Mouse (Mus musculus): ENCODE data around the gene Dctn3. TPM values are rescaled to one million over a fixed set of nuclear protein-coding genes. Genes with fewer than 3 reads are reported as not detected.
"Not testable (repeated sequence)": the region's sequence is repeated elsewhere in the genome, so short reads cannot be mapped to it uniquely, and the experiment has no call there.

The Dctn3 gene
- polyA plus RNA-seq, 1 experiment from 2014 or later: 299 TPM

- H3K4me2 ChIP-seq: peak overlapping the region; percentile 24; the same call in 1 of the 2 replicates
- H3K36me3 ChIP-seq; H3K9me3 ChIP-seq; H3K27me3 ChIP-seq; H3K4me3 ChIP-seq; H3K4me1 ChIP-seq (replicated peaks); ATAC-seq (ENCODE audit: low FRiP score, low read depth); H3K27ac ChIP-seq (replicated peaks); H3K9ac ChIP-seq: not testable (repeated sequence)
- WGBS: 6% methylated on average over 4 of the region's 4 CpGs
These were observed 29.5 kb downstream of the Dctn3 start for GRCm38 (mm10) chr4:41693511-41693910.

DNA sequence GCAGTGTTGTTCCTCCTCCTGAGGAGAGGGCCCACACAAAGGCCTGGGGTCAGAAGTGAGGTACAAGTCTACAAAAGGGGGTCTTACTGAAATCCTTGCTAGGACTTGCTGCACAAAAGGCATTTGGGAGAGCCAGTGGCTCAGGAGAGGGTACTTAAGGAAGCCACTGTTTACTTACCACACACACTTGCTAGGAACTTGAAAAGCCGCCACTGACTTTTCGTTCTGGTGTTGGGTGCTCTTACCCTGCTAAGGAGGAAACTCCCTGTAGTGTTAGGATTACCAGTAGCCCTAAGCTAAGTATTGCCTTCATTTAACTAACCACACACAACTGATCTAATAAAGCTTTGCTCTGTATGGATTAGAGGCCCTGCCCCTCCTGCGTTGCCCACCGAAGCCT is 33.0 kb downstream of the Dctn3 start:
- not testable (repeated sequence) for H3K4me1 ChIP-seq (replicated peaks); ATAC-seq (ENCODE audit: low FRiP score, low read depth); H3K4me3 ChIP-seq; H3K4me2 ChIP-seq; H3K27ac ChIP-seq (replicated peaks); H3K27me3 ChIP-seq; H3K9ac ChIP-seq; H3K36me3 ChIP-seq; H3K9me3 ChIP-seq
- no CpG with 5 or more reads among the region's 4 CpGs for WGBS

DNA sequence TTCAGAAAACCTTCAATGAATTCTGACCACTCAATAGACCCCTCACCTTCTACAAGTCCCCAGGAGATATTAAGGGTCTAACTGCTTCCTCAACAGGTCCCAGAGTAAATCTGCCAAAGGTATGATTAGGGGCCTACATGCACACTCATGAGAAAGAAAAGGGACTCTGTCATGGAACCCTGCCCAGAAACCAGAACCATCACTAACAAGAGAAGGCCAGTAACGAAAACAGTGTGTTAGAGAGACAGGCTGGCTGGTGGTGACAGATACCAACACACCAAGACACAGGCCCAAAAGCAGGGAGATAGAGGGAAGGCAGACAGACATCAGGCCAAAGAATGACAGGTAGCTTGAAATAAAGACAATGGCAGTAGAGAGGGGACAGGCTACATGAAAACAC is 34.4 kb downstream of the Dctn3 start:
- H3K9me3 ChIP-seq; H3K36me3 ChIP-seq; ATAC-seq (ENCODE audit: low FRiP score, low read depth); H3K4me2 ChIP-seq; H3K9ac ChIP-seq; H3K27me3 ChIP-seq; H3K27ac ChIP-seq (replicated peaks); H3K4me3 ChIP-seq: not testable (repeated sequence)
- 27% methylated on average over 1 of the region's 1 CpGs for WGBS
- peaks cover 15% of the 10 kb centered on the region for H3K4me1 ChIP-seq (replicated peaks)

DNA sequence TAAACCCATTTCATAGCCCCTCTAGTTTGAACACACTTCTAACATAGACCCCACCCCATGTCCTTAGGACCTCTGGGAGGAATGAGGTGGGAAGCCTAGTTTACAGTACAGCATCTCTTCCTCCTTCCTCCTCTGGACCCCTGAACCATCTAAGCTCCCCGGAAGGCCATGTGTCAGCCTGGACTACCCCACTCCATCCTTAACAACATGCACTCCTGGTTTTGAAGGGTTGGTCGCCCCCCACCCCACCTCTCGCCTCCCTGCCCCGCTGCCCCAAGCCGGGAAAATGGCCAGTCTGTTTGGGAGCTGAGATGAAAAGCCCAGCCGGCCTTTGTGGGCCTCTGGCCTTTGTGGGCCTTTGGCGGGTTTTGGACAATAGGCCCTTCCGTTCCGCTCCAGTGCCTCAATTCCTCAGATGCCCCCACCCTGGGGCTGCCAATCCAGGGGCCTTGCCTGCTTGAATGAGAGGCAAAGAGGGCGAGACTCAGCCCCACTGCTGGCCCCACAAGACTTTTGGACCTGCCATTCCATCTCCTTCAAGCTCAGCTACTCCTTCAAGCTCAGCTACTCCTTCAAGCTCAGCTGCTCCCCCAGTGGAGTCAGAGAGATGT is 37.0 kb downstream of the Dctn3 start:
- H3K36me3 ChIP-seq; ATAC-seq (ENCODE audit: low FRiP score, low read depth); H3K9ac ChIP-seq; H3K27me3 ChIP-seq; H3K4me2 ChIP-seq; H3K27ac ChIP-seq (replicated peaks); H3K9me3 ChIP-seq; H3K4me3 ChIP-seq: not testable (repeated sequence)
- peaks cover 28% of the 10 kb centered on the region for H3K4me1 ChIP-seq (replicated peaks)
- 10% methylated on average over 8 of the region's 10 CpGs for WGBS

DNA sequence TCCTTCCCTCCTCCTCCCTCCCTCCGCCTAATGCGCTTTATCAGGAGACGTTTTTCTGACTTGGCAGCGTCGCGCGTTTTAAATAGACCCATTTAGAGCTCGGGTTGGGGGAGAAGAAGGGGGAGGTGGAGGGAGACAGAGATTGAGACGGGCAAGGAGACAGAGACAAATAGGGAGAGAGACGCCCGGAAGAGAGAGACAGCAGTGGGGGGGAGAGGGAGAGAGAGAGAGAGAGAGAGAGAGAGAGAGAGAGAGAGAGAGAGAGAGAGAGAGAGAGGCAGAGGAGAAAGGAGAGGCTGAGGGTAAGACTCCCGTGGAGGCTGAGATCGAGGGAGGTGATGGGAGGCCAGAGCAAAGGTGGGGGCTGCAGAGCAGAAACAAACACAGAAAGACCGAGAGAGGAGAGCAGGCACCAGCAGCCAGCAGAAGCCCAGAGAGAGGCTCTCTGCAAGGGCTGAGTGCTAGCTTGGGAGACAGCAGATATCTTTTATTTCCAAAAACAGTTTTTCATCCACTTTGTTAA is 38.0 kb downstream of the Dctn3 start:
- H3K27ac ChIP-seq (replicated peaks): not testable (repeated sequence)
- WGBS: under 1% methylated on average over 13 of the region's 14 CpGs

GRCm38 (mm10) chr4:41684131-41684930 is 38.6 kb downstream of the Dctn3 start:
- not testable (repeated sequence) for H3K9ac ChIP-seq, H3K9me3 ChIP-seq, H3K27me3 ChIP-seq, H3K36me3 ChIP-seq
- Histone ChIP-seq H3K4me1 (replicated peaks) (peaks cover 37% of the 10 kb centered on the region), H3K4me3 (peak overlapping the region; percentile 11; the same call in 1 of the 2 replicates), H3K4me2 (peak overlapping the region; percentile 45), H3K27ac (replicated peaks) (peak overlapping the region; percentile 45; the same call in 1 of the 2 replicates)
- ATAC-seq (ENCODE audit: low FRiP score, low read depth): peak; percentile 29; the same call in 1 of the 2 replicates
- 3% methylated on average over 24 of the region's 27 CpGs for WGBS

More for the DNA sequence above, 38.0 kb downstream of the Dctn3 start:
- peaks cover 31% of the 10 kb centered on the region for H3K4me1 ChIP-seq (replicated peaks)
- not testable (repeated sequence) for ATAC-seq (ENCODE audit: low FRiP score, low read depth); H3K4me3 ChIP-seq; H3K27me3 ChIP-seq; H3K36me3 ChIP-seq; H3K9me3 ChIP-seq; H3K9ac ChIP-seq
- 0 out of 2 replicates have a peak overlapping the region, but pooled peaks have one; percentile 45 for H3K4me2 ChIP-seq

GRCm38 (mm10) chr4:41683303-41683702 is 39.7 kb downstream of the Dctn3 start:
- Histone ChIP-seq H3K4me3 (peak overlapping the region; percentile 27; the same call in 1 of the 2 replicates), H3K4me1 (replicated peaks) (peaks cover 43% of the 10 kb centered on the region), H3K4me2 (peak overlapping the region; percentile 48)
- H3K9ac ChIP-seq; H3K27me3 ChIP-seq; H3K9me3 ChIP-seq; H3K27ac ChIP-seq (replicated peaks); H3K36me3 ChIP-seq: not testable (repeated sequence)
- ATAC-seq (ENCODE audit: low FRiP score, low read depth): peak; percentile 40
- WGBS: 3% methylated on average over 8 of the region's 27 CpGs

- Histone ChIP-seq H3K9ac (0 out of 2 replicates have a peak overlapping the region, but pooled peaks have one; percentile 2), H3K27me3 (no peaks in the 10 kb centered on the region)
- ATAC-seq (ENCODE audit: low FRiP score, low read depth): no peak
These were observed 40.2 kb downstream of the Dctn3 start for GRCm38 (mm10) chr4:41682789-41683188.

GRCm38 (mm10) chr4:41681947-41682346 is 41.0 kb downstream of the Dctn3 start:
- H3K27ac ChIP-seq (replicated peaks): no peak overlapping the region; the same call in 1 of the 2 replicates
- no peaks in the 10 kb centered on the region for H3K36me3 ChIP-seq
- no peak overlapping the region for H3K4me2 ChIP-seq
- no peaks in the 10 kb centered on the region for H3K27me3 ChIP-seq
- no peaks in the 10 kb centered on the region for H3K9me3 ChIP-seq
- H3K4me3 ChIP-seq: no peak overlapping the region
- ATAC-seq (ENCODE audit: low FRiP score, low read depth): no peak
- WGBS: 63% methylated on average over 10 of the region's 10 CpGs
- peaks cover 55% of the 10 kb centered on the region for H3K4me1 ChIP-seq (replicated peaks)
- no peak overlapping the region for H3K9ac ChIP-seq

More at GRCm38 (mm10) chr4:41682789-41683188, 40.2 kb downstream of the Dctn3 start:
- WGBS: 31% methylated on average over 6 of the region's 6 CpGs
- no peak overlapping the region for H3K4me3 ChIP-seq
- no peak overlapping the region; the same call in 1 of the 2 replicates for H3K27ac ChIP-seq (replicated peaks)
- H3K4me1 ChIP-seq (replicated peaks): peaks cover 46% of the 10 kb centered on the region
- peak overlapping the region; percentile 48 for H3K4me2 ChIP-seq
- no peaks in the 10 kb centered on the region for H3K36me3 ChIP-seq
- H3K9me3 ChIP-seq: no peaks in the 10 kb centered on the region

DNA sequence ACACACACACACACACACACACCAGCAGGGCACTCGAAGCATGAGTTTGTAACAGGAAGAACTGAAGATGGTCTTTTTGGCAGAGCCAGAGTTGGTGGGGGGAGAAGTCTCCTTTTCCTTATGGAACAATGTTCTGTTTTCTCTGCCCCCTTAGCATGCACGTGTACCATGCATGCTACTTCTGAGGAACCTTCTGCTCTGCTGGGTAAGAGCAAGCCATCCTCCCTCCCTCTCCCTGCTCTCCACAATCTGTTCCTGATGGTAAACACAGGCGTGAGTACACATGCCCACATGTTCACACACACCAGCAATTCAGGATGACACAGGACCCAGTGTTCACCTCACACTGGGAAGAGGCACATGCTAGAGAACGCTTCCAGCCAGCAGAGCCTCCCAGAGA is 41.8 kb downstream of the Dctn3 start:
- ATAC-seq (ENCODE audit: low FRiP score, low read depth): no peak
- no peaks in the 10 kb centered on the region for H3K36me3 ChIP-seq
- WGBS: 42% methylated on average over 4 of the region's 4 CpGs
- H3K27ac ChIP-seq (replicated peaks): no peak overlapping the region
- H3K9ac ChIP-seq: no peak overlapping the region
- H3K4me3 ChIP-seq: no peak overlapping the region
- no peaks in the 10 kb centered on the region for H3K27me3 ChIP-seq
- H3K4me2 ChIP-seq: no peak overlapping the region
- peaks cover 63% of the 10 kb centered on the region for H3K4me1 ChIP-seq (replicated peaks)
- no peaks in the 10 kb centered on the region for H3K9me3 ChIP-seq

GRCm38 (mm10) chr4:41679291-41679690 is 43.7 kb downstream of the Dctn3 start:
- H3K4me1 ChIP-seq (replicated peaks): peaks cover 74% of the 10 kb centered on the region
- peak overlapping the region; percentile 25; the same call in 1 of the 2 replicates for H3K27ac ChIP-seq (replicated peaks)
- H3K4me2 ChIP-seq: no peak overlapping the region
- no peak overlapping the region for H3K9ac ChIP-seq
- no peaks in the 10 kb centered on the region for H3K36me3 ChIP-seq
- WGBS: 67% methylated on average over 1 of the region's 2 CpGs
- H3K4me3 ChIP-seq: no peak overlapping the region
- H3K9me3 ChIP-seq: no peaks in the 10 kb centered on the region
- H3K27me3 ChIP-seq: no peaks in the 10 kb centered on the region
- ATAC-seq (ENCODE audit: low FRiP score, low read depth): peak; percentile 23; the same call in 1 of the 2 replicates

GRCm38 (mm10) chr4:41678863-41679262 is 44.1 kb downstream of the Dctn3 start:
- WGBS: 75% methylated on average over 6 of the region's 6 CpGs
- Histone ChIP-seq H3K4me2 (no peak overlapping the region), H3K27me3 (no peaks in the 10 kb centered on the region), H3K9me3 (no peaks in the 10 kb centered on the region), H3K4me1 (replicated peaks) (peaks cover 72% of the 10 kb centered on the region), H3K4me3 (no peak overlapping the region), H3K9ac (no peak overlapping the region), H3K36me3 (no peaks in the 10 kb centered on the region), H3K27ac (replicated peaks) (peak overlapping the region; percentile 25; the same call in 1 of the 2 replicates)
- ATAC-seq (ENCODE audit: low FRiP score, low read depth): no peak

All from hindbrain, embryonic 15.5 days (tissue).